Mouse (Mus musculus) NIH3T3 (cell line): ENCODE data around the gene Abca17.

ENCODE experiments used
- DNase-seq: peaks from one replicate; pipeline ENCODE4 v3.0.0-alpha.2; 2012; ENCODE audit warnings: low read depth

Abca17 gene

DNA sequence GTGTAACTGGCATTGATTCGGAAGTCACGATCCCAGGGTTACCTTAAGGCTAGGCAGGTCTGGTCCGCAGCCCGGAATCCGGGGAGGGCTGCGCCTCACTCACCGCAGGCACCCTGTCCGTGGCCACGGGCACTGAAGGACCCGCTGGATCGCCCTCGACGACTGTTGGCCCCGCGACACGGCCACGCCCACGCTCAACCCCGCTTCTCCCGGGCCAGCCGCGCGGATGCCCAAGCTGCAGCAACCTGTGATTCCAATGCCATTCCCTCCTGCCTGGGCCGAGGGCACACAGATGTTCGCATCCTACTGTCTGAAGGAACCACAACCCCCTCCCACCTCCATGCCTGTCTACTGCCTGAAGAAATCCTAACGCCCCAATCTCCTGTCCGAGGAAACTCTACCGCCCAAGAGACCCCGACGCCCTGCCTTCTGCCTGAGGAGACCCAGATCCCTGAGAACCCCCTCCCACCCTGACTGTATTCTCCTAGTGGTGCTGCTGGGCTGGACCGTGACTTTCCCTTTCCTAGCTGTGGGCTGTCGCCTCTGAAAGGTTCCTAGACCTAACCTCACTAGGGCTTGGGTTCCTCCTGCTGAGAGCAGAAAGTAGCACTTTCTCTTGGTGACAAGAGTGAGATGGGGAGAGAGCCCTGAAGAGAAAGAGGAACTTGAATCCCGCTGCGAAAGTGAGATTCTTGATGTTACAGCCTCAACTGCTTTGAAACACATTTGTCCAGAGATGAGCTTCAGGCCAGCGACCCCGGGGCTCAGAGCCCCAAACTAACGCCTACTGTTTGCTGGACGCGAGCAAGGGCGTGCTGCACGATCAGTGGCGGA, at the start of gene Abca17:
Gene Abca17 (minus strand): TSS at position 143 of the 834 bp plus-strand sequence.
- DNase-seq: no peak

DNA sequence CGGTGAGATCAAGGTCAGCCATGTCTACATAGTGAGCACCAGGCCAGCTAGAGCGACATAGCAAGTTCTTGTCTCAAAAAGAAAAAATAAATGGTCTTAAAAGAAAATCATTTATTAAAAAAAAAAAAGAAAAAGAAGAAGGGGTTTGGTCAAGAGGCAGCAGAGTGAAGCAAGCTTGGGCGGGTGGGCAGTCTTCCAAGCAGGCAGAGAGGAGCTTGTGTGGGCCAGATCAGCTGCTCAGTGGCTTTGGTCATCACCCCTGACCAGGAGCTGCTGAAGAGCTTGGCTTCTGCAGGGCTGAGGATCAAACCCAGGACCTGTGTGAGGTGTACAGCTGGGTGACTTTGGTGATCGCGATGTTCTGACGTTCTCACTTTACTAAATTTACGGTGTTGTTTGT, 43.6 kb upstream of the Abca17 start:
- peak; percentile 20 for DNase-seq

DNA sequence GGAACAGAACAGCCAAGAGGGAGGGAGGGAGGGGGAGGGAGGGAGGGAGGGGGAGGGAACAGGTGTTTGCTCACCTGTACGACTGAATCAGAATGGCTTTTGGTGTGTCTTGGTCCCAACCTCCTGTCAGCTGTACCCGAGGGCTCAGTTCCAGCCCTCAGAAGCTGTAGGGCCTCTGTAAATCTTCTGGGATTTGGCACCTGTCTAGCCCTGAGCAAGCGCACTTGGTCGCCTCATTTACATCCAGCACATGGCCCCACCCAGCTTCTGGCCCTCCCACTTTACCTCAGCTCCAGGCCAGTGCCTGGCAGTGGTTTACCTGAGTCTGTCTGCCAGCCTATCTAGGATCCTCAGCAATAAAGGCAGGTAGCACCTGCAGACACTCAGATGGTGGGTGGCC, 42.7 kb upstream of the Abca17 start:
- no peak for DNase-seq

DNA sequence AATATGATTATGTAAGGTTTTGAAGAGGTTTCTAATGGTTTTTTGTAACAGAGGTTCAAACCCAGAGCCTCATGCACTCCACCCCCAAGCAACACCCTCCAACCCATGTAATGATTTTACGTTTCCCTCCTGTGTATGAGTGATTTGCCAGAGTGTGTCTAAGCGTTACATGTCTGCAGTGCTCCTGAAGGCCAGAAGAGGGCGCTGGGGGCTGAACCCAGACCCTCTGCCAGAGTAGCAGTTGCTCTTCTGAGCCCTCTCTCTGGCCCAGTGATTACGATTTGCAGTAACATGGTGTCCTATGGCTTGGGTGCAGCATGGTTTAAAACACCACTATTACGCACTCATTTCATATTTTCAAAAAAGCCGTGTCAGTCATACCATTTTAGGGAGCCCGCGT, 40.3 kb upstream of the Abca17 start:
- no peak for DNase-seq

DNA sequence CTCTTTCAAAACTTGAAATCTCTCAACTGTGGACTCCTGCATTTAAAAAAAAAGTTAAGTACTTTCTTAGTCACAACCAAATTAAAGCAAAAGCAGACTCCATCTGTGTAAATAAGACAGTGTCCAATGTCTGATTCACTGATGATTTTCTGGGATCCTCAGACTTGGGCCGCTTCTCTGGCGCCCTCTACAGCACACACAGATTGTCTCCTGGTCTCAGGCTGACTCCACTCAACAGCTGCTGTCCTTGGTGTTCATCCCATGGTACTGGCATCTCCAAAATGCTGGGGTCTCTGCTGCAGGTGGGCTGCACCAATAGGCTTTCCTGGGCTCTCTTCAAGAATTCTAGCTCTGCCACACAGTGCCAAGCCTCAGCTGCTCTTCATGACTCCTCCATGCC, 39.0 kb upstream of the Abca17 start:
- peak; percentile 88 for DNase-seq

DNA sequence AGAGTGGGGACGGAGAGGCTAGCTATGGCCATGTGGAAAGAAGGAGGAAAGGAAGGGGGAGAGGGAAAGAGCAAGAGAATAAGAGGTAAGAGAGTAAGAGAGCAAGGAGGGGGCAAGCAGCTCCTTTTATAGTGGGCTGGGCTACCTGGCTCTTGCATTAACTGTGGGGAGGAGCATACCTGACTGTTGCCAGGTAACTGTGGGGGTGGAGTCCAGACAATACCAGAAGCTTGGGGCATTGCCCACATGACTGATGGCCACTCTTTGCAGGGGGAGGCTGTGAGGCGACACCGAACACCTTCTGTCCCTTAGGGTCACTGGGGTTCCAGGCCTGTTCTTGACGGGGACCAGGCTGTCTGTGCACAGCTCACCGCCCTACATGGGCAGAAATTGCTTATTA, 37.8 kb upstream of the Abca17 start:
- DNase-seq: no peak

DNA sequence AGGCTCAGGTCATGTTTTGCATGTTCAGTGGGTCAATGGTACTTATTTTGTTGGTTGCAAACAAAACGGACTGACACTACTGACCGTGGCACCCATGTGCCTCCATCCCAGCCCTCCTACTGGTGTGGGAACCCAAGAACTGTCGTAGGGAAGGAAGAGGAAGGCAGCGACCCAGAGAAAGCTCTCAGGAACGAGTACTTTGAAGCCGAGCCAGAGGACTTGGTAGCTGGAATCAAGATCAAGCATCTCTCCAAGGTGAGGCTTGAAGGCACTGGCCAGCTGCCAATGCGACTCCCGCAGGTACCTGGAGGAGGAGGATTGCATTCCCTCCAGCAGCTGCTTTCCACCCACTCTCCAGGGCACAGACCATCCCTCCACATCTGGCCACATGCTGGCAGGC, 32.9 kb upstream of the Abca17 start:
- no peak for DNase-seq

DNA sequence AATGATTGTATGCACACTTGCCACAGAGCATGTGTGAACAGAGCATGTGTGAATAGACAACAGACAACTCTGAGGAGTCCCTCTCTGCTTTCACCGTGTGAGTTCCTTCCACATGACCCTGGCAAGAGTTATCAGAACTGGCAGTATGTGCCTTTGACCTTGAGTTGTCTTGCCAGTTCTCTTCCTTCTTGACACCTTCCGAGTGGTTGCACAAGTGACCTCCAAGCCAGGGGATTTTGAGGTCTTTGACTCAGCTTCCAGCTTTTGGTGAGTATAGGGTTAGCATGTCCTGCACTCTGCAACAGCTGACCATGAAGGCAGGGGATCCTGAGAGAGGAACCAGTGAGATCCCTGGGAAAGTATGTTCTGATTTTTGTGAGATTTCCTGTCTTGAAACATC, 27.6 kb upstream of the Abca17 start:
- no peak for DNase-seq

DNA sequence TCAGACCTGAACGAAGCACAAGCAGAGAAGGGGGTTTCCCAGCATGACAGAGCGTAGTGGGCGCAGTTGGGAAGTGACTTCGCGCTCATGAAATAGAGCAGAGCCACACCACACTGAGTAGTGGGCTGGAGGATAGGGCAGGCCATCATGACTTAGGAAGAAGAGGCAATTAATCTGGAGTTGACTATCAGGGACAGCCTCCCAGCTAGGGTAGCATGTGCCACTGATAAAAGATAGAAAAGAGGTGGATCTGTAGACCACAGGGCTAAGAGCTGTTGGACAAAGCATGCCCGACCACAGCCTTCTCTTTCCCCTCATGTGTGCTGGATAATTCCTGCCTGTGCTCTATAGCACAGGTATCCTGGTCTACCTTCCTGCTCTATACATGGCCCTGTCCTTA, 25.0 kb upstream of the Abca17 start:
- no peak for DNase-seq

DNA sequence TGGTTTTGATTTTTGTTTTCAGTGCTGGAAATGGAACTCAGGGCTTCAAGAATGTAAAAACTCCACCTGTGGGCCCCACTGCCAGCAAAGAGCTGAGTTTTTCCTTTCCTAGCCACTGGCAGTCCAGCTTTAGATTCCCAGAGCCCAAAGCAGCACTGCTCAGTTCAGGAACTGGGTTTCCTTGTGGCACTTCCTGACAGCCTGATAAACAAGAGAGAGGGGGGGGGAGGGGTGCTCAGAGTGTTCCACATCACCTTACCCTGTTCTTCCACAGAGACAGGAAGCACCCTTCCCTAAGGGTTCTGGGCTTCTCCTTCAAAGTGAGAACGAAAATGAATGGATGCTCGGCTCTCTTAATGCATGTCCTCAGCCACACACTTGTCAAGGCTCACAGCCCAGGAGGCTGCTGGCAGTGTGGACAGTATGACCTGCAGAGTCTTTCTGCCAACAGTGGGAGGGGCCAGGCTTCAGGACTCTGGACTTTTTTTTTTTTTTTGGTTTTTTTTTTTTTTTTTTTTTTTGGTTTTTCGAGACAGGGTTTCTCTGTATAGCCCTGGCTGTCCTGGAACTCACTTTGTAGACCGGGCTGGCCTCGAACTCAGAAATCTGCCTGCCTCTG, 24.3 kb upstream of the Abca17 start:
- DNase-seq: no peak

DNA sequence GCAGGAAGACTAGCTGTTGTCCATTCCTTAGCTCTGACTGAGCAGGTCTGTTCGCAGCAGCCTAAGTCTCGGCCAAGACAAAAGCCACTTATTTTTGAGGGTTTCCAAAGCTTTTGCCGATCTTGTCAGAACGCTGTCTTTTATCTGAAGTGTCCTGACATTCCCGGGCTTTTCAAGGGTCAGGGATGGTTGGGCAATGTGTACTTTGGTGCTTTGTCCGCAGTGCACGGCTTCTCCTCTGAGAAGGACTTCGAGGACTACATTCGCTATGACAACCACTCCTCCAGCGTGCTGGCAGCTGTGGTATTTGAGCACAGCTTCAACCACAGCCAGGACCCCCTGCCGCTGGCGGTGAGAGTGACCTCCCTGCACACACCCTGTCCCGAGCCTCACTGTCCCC, 15.0 kb upstream of the Abca17 start:
- no peak for DNase-seq

DNA sequence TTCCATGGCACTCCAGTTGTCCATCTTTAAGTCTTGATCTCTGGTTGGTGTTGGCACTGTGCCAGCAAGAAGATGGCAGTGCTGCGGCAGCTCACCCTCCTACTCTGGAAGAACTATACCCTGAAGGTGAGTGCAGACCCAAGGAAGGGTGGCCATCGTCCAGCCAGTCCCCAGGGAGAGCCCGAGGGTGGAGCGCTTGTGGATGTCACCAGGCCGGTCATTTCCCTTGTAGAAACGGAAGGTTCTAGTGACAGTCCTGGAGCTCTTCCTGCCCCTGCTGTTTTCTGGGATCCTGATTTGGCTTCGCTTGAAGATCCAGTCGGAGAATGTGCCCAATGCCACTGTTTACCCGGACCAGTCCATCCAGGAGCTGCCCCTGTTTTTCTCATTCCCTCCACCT, 13.6 kb upstream of the Abca17 start:
- DNase-seq: no peak

DNA sequence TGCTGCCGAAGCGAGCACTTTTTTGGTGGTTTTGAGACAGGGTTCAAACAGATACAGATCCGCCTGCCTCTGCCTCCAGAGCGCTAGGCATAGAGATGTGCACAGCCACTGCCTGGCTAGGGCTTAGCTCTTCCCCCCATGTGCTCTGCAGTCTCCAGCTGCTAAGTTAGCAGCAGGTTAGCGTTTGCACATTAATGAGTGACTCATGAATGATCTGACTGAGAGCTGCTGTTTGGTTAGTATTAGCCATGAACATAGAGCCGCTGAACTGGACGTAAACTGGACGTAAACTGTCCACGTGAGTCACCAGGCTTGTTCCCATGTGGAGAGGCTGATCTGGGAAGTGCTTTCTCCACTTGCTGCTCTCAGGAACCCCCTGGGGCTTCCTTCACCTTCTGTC, 11.7 kb upstream of the Abca17 start:
- DNase-seq: no peak

DNA sequence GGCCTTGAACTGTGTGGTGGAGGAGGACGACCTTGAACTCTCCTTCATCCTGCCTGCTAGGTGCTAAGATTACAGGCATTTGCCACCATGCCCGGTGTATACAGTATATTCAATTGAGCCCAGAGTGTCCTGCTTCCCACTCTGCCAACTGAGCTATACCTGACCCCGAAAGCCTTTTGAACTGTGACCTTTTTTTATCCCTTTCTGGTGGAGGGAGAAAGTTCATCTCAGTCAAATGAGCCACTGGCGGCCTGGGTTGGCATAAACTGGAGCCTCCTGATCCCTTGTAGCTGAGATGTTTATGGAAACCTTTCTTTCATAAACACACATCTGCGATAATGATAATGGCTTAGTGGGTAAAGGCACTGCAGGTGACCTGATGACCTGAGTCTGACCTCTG, 10.4 kb upstream of the Abca17 start:
- no peak for DNase-seq

DNA sequence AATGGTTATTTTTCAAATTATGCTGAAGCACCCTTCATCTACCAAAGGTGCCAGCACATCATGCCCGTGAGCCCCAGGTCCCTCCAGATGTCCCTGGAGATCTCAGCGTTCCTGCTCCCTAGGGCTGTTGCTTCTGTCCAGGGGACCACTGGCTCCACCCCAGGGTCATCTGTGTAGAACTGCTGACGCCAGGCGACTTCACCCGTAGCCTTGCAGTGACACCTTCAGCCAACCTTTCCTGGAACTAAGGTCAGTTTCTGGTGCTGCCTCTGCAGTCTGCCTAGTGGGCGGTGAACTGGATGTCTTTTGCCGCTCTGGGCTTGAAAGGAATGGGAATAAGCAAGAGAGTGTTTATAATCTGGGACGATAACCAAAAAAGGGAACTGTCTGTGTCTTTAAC, 10.0 kb upstream of the Abca17 start:
- DNase-seq: no peak

DNA sequence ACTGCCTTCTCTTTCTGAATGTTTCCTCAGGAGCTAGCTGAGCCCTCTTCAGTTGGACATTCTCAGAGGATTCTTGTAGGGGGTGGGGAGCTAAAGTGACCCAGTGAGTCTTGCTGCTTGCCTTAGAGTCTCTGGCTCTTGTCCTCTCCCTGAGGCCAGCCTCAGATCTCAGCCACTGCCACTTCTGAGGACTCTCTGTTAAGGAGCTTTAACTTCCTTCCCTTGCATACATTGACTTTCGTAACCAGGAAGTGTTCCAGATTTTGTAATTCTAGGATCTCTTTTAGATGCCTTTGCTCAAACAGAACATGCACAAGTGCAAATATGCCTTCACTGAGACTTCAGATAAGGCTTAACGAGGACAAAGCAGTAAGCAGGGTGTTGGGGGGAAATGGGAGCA, 9.0 kb upstream of the Abca17 start:
- DNase-seq: no peak

DNA sequence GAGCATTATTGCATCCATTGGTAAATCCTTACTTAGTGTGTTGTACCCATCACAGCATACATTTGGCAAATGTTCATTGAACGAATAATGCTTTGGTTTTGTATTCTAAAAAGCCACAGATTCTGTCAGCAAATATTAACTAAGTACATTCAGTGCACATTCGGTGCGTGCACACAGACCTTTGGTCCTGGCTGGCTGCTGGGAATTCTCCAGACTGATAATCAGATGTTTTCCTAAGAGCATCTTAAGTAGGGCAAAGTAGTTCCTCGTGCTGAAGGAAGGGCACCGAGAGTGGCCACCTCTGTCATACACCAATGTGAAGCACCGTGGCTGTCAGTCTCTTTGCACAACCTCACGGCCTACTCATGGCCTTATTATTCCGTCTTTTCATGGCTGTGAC, 8.1 kb upstream of the Abca17 start:
- DNase-seq: no peak

DNA sequence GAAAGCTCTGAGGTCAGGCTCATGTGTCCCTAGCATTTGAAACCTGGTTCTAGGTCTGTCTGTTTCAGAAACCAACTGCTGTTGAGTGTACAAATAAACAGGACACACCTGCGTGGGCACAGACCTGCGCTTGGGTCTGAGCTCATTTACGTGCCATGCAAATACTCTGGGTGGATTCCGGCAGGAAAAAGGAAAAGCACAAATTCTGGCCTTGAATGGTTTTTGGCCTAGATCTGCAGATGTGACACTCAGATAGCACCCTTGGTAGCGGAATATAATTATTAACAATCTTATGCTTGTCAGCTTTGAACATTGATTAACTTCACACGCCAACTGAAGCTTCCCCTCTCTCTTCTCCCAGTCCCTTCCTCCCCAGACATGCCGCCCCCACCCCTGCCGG, 4.4 kb upstream of the Abca17 start:
- no peak for DNase-seq

DNA sequence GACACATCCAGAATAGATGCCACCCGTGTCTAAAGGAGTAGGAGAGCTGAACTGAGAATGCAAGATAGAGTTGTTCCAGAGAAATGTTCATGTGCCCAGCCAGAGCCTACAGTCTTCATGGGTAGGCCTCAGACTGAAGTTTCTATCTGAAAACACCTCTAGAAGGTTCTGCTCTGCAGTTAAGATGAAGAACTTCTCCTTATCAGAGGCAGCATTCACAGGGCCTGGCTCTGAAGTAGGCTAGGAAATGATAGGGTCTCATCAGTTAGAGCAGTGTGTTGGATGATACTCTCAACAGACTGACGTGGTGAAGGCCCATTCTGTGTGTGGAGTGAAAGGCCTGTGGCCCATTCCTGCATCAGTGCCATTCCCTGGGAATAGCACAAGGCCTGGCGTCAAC, 3.1 kb upstream of the Abca17 start:
- no peak for DNase-seq

DNA sequence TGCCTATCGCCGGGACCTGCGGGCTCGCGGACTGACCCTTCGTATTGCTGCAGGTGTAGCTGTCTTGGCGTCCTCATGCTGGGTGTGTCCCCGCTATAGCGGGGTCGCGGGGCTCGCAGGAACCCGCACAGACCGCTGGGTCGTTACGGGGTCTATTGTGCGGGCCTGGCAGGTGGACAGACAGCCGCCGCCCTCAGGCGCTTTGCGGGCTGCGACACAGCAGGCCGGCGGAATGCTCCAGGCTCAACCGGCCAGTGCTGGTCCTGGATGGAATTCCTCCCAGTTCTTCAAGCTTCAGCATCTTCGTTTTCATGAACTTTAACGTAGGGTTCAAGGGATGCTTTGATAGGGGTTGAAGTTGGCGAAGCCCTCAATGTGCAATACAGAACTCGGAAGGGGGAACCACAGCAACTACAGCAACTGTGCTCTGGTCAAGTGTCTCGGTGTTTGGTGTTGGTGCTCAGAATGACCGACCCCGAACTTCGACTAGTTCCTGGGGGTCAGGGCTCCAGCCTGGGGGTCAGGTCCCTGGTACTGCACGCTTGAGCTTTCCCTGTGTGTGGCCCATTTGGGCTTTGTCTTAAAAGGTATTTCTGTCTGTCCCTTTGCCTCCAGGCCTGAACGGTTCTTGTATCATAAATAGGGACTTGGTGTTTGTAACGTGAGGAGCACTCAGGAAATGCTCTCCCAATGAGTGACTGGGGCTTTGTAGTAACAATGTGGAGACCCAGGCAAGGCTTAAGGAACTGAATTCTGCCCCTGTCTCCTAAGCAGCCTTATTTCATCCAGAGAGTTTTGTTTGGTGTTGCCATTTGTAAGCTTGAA, 1.7 kb upstream of the Abca17 start:
- peak; percentile 55 for DNase-seq

DNA sequence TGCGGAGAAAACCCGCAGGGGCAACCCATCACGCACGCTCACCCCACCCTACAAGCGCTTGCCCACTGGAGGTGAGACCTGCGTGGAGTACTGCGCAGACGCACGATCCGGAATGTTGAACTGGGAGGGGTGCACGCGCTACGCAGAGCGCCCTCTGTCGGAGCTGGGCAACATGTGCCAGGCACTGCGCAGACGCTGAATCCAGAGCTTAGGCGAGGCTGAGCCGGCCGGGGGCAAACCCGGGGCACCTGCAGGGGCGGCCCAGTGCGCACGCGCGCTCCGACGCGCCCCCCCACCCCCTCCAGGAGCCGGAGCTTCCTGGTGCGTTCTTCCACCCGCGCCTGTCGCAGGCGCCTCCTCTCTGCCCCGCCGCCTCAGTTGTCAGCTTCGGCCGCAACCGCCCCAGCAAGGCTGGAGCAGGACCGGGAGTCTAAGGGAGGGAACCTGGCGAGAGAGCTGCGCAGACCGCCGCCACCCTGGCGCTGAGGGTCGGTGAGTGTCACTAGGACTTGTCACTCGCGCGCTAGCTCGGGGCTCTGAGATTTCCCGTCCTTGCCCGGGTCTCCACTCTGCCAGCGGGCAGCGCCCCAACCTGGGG, 991 bp upstream of the Abca17 start, which contains the start of gene Abca3:
Gene Abca3 (plus strand): TSS at position 191 of the 598 bp plus-strand sequence.
- peak; percentile 99 for DNase-seq

DNA sequence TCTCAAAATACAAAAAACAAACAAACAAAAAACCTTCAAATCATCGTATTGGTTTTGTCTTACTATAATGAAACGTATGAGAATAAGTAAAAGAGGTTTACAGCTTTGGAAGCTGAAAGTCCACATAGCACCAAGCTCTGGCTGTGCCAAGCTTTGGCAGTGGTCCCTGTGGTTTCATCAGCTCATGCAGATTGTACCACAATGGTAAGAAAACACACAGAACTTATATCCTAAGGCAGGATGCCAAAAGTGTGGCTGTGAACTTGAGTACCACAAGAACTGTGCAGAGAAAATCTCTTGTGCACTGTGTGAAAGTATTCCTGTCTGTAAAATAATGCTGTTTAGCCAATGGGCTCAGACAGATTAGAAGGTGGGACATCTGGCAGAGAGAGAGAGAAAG, 1.7 kb downstream of the Abca17 start:
- peak; percentile 70 for DNase-seq

DNA sequence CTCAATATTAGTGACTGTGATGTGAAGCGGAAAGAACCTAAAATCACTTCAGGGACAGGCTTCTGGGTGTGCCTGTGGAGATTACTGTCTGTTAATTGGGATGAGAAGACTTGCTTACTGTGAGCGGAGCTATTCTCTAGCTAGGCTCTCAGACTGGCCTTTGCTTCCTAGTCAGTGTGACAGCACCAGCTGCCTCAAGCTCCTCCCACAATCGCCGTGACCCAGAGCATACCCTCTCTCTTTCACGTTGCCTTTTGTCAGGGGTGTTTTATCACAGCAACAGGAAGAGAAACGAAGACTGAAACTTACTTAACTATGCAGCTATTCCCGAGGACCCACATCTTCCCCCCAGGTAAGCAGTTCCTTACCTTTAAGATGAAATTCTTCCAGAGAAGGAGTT, 4.0 kb downstream of the Abca17 start:
- no peak for DNase-seq
